Mouse (Mus musculus) kidney, adult 2 months (tissue): ENCODE results near the gene Ergic1.

Experiments used
- CTCF ChIP-seq: fragments of 200-500 bp; conservative IDR thresholded peaks from 2 replicates; pipeline ENCODE4 v1.5.1; 2011; ENCODE audit warnings: low read depth, mild to moderate bottlenecking, control low read depth, low read length, moderate library complexity, mixed read lengths; ENCODE audit not compliant: insufficient read depth, insufficient read length
- POLR2A ChIP-seq: fragments of 200-500 bp; IDR thresholded peaks from one replicate; pipeline ENCODE4 v1.6.1; 2011; ENCODE audit warnings: low read depth, low read length, control low read depth

DNA sequence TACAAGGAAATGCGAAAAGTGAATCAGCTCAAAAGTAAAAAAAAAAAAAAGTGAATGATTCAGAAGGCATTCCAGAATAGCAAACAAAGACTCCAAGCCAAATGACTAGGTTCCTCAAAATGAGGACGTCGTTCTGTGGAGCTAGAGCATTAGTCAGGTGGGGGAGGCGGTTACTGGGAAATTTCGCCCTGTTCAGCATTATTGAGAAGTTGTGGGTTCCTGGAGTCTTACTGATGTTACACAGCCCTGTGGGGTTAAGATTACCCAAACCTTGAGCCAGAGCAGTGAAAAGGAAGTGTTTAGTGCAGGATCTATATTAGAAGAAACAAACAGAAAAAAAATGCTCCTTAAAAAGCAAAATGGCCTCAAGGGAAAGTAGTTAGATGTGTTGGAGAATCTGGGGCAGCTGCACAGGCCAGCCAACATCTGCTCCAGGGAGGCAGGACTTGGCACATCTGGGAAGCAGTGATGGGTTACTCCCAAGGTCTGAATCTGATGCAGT lies 27.4 kb upstream of the Ergic1 start:
- TF ChIP-seq CTCF (no peak), POLR2A (no peak)
